Mouse (Mus musculus): ENCODE measurements around the gene Rhot1.
"Not testable (repeated sequence)": the region's sequence is repeated elsewhere in the genome, so short reads cannot be mapped to it uniquely, and the experiment has no call there.

The Rhot1 gene

DNA sequence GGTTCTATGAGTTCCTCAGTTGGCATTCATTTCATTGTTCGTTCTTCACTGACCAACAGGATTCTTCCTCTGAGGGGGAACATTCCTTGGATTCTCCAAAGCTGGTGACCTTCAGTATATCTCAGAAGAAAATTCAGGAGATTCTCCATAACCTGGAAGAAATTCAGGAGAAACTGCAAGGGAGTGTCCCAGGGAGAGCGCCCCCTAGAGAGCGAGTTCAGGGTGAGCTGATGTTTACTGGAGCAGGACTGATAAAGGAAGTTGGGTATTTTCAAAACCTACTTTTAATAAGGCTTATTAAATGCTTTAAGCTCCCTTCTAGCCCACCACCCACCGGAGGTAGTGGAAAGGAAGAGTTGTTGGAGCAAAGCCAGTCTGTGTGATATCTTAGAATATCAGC is 15.0 kb upstream of the Rhot1 start:
- DNase-seq (ENCODE audit: low read depth, low spot score): no peak

- DNase-seq (ENCODE audit: low read depth, low spot score): no peak
These were observed 12.5 kb upstream of the Rhot1 start for GRCm38 (mm10) chr11:80196351-80196750.

DNA sequence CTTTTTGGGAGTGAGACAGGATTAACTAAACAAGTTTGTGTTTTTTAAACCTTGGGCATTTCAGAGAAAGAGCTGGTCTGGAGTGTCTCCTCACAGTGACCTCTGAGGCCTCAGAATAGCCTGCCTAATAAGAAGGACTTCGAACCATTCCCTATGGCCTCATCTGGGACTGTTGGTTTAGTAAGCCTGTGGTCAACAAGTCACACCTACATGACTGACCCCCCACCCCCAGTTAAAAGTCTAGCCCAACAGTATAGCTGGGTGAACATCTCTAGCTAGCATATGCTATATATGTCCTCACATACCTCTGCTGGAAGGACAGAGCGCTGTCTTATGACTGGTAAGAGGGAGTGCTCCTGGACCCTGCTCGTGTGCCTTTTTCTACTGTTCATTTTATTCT is 9.5 kb upstream of the Rhot1 start:
- DNase-seq (ENCODE audit: low read depth, low spot score): no peak

GRCm38 (mm10) chr11:80199773-80200172 is 9.0 kb upstream of the Rhot1 start:
- peak; percentile 46 for DNase-seq (ENCODE audit: low read depth, low spot score)

- DNase-seq (ENCODE audit: low read depth, low spot score): peak; percentile 74
These were observed 8.5 kb upstream of the Rhot1 start for GRCm38 (mm10) chr11:80200326-80200725.

- DNase-seq (ENCODE audit: low read depth, low spot score): no peak
These were observed 6.5 kb upstream of the Rhot1 start for GRCm38 (mm10) chr11:80202296-80202695.

GRCm38 (mm10) chr11:80204037-80204436 is 4.8 kb upstream of the Rhot1 start:
- DNase-seq (ENCODE audit: low read depth, low spot score): no peak

DNA sequence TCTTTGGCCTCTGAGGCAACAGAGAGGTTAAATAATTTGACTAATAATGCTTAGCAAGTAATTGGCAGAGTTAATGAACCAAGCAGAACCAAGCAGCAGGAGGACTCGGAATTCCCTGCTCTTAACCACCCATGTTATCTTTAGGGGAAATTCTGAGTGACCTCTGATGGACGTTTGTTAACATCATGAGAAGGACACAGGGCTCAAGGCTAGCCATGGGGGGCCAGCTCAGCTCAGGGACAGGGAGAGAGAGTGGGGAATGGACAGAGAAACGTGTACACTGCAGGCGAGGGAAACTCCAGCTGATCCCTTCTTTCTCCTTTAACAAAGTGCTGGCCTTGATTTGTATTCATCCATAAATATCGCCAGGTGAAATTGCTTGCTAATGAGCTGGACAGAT is 3.9 kb upstream of the Rhot1 start:
- DNase-seq (ENCODE audit: low read depth, low spot score): no peak

DNA sequence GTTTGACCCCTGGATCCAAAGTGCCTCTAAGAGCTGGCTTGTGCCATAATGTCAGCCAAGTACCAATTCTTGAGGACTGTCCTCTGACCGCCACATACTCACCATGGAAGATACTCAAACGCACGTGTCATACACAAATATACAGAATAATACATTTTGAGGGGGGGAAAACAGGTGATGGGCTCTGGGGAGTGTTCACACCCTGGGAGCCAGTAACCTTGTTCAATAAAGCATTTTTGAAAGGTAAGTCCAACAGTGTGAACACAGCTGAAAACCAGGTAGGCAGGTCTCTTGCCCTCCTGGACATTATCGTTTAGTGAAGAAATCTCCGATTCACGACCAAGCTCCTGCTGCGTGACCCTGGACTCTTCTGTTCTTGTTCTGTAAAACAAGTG is 357 bp upstream of the Rhot1 start:
- no peak for DNase-seq (ENCODE audit: low read depth, low spot score)

- no peak for DNase-seq (ENCODE audit: low read depth, low spot score)
These were observed 1.5 kb downstream of the Rhot1 start for GRCm38 (mm10) chr11:80210321-80210720.

- no peak for DNase-seq (ENCODE audit: low read depth, low spot score)
These were observed 3.5 kb downstream of the Rhot1 start for GRCm38 (mm10) chr11:80212282-80212681.

- DNase-seq (ENCODE audit: low read depth, low spot score): no peak
These were observed 6.5 kb downstream of the Rhot1 start for GRCm38 (mm10) chr11:80215291-80215690.

DNA sequence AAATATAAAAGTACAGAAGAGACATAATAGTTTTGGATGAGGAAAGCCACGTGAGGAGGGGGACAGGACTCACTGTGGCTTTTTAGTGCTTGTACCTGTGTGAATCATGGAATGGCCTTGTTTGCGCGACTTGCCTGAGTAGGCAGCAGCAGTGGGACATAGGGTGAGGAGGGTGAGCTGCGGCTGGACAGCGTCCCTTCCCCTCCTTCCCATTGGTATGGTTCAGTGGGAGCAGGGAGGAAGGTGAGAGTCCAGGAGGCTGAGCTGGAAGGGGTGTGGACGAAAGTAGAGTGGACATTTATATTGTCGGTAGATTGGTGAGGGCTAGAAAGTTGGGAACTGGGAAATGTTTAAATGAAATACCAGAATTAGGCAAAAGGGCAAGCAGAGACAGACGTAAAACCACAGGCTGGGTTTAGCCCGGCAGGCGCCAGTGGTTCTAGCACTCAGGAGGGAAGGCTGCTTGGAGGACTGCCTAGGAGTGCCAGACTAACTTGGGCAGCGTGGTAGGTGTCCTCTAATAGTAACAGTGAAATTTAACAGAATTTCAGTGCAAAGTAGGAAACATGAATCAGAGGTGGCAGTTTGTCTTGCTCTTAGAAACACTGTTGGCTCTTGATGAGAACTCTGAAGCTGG is 10.0 kb downstream of the Rhot1 start:
- no peak for DNase-seq (ENCODE audit: low read depth, low spot score)

- not testable (repeated sequence) for DNase-seq (ENCODE audit: low read depth, low spot score)
These were observed 21.2 kb downstream of the Rhot1 start for GRCm38 (mm10) chr11:80230066-80230465.

- no peak for DNase-seq (ENCODE audit: low read depth, low spot score)
These were observed 28.5 kb downstream of the Rhot1 start for GRCm38 (mm10) chr11:80237278-80237677.

DNA sequence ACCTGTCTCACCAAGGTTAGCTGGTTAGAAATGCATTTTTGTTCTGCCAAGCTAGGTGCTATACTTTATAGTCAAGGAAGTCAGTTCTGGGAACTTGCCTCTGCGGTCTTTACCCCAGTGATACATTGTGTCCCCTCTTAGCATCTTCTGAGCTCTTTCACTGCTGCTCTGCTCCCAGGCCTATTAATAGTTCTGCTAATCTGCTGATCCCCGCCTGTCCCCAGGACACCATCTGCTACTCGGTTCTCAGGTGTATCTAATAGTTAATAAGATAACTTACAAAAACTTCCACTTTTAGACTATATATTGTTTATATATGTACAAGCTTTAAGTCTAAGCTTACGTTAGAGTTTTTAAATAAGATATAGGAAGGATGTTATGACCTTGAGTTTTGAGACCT is 29.5 kb downstream of the Rhot1 start:
- no peak for DNase-seq (ENCODE audit: low read depth, low spot score)

- DNase-seq (ENCODE audit: low read depth, low spot score): peak; percentile 9
These were observed 38.2 kb downstream of the Rhot1 start for GRCm38 (mm10) chr11:80247026-80247425.

- no peak for DNase-seq (ENCODE audit: low read depth, low spot score)
These were observed 39.7 kb downstream of the Rhot1 start for GRCm38 (mm10) chr11:80248531-80248930.

- no peak for DNase-seq (ENCODE audit: low read depth, low spot score)
These were observed 55.3 kb downstream of the Rhot1 start for GRCm38 (mm10) chr11:80264137-80264536.

GRCm38 (mm10) chr11:80271096-80271495 is 62.3 kb downstream of the Rhot1 start:
- no peak for DNase-seq (ENCODE audit: low read depth, low spot score)

DNA sequence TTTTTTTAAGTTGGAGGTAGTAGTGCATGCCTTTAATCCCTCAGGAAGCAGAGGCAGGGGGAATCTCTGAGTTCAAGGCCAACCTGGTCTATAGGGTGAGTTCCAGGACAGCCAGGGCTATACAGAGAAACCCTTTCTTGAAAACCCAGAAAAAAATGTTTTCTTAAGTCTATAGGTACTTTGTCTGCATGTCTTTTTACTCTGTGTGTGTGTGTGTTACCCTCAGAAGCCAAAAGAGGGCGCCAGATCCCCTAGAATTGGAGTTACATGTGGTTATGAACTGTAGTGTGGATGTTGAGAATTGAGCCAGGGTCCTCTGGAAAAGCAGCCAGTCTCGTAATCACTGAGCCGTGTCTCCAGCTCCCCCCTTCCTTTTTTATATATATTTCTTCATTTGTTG is 66.2 kb downstream of the Rhot1 start:
- no peak for DNase-seq (ENCODE audit: low read depth, low spot score)

- no peak for DNase-seq (ENCODE audit: low read depth, low spot score)
These were observed 69.2 kb downstream of the Rhot1 start for GRCm38 (mm10) chr11:80278054-80278453.

GRCm38 (mm10) chr11:80283786-80284185 is 75.0 kb downstream of the Rhot1 start:
- peak; percentile 71 for DNase-seq (ENCODE audit: low read depth, low spot score)

GRCm38 (mm10) chr11:80284641-80285040 is 75.8 kb downstream of the Rhot1 start:
- peak; percentile 71 for DNase-seq (ENCODE audit: low read depth, low spot score)
